Mouse (Mus musculus) liver, adult 2 months (tissue): ENCODE data around the gene Samd4b.

Experiments
- CTCF ChIP-seq: fragments of 200-500 bp; IDR thresholded peaks from 2 replicates; pipeline ENCODE4 v1.5.1; 2011; ENCODE audit warnings: low read depth, low read length, control low read depth
- POLR2A ChIP-seq: fragments of 200-500 bp; IDR thresholded peaks from 2 replicates; pipeline ENCODE4 v1.6.1; 2011; ENCODE audit warnings: low read length, control low read depth; ENCODE audit not compliant: insufficient read depth; ENCODE audit errors: extremely low read depth

DNA sequence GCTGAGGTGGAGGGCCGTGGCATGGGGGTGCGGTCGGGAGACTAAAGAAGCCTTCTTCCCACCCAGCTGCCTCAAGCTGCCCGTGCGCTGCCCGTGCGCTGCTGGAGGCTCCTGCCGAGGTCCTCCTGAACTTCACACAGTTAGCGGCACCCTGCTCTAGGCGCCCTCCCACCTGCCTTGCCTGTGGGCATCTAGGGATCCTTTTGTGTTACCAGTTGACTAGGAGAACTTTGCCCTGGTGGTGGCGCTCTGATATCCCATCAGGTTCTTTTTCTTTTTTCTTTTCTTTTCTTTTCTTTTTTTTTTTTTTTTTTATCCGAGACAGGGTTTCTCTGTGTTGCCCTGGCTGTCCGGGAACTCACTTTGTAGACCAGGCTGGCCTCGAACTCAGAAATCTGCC lies 107.0 kb downstream of the Samd4b start:
- no peak for TF ChIP-seq CTCF
- TF ChIP-seq POLR2A, result no peak
